Mouse (Mus musculus) spleen, adult 18-20 months (tissue): ENCODE measurements around the gene Rhof.

ENCODE experiments used
- DNase-seq, 2 experiments: peaks; one replicate each; pipeline ENCODE4 v3.0.0; 2022; ENCODE audit warnings: mixed read lengths in 2 of 2

The Rhof gene

DNA sequence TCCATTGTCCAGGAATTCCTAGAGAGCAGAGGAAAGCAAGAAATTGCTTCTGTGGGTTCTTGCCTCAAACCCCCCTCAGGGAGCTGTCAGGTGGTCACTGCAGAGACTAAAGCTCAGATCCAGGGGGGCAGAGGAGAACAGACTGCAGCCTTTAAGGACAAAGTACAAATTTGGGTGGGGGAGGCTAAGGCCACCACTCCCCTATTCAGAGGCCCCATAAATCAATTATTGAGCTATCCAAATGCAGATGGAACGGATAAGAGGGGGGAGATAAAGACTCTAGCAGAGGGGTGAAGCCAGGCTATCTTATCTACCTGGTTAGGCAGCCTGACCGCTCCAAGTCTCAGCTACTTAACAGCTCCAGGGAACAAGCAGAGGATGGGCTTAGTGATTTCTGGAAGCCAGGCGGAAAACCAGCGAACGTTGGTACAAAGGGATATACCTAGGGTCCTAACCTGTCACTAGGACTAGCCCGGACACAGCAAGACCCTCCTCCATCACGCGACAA is 2.4 kb upstream of the Rhof start:
- DNase-seq = no peak

GRCm38 (mm10) chr5:123134186-123134874 is 1.8 kb upstream of the Rhof start:
- peak in 1 of 2 experiments; percentile 10 for DNase-seq

DNA sequence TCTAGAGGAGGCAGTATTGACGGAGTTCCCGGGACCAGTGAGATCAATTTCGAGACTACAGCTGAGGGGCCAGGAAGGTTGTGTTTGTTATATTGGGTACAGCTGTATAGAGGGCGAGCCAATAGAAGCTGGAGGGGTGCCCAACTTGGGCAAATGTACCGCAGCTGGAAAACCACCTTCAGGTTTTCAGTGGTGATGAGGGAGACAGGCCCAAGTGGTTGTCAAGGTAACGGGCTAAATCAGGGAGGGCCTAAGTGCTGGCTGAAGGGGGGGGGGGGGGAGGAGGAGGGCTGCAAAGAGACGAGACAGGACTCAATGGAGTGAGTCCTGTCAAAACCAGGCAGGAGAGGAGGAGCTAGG is 1.3 kb upstream of the Rhof start:
- no peak for DNase-seq

- DNase-seq = peak; percentile 77 to 90
Observed at GRCm38 (mm10) chr5:123133083-123133783, 741 bp upstream of the Rhof start.

- DNase-seq = peak in 1 of 2 experiments; percentile 12
Observed at GRCm38 (mm10) chr5:123130814-123131148, 1.7 kb downstream of the Rhof start.

- DNase-seq = peak in 1 of 2 experiments; percentile 3
Observed at GRCm38 (mm10) chr5:123130030-123130813, 2.3 kb downstream of the Rhof start.

DNA sequence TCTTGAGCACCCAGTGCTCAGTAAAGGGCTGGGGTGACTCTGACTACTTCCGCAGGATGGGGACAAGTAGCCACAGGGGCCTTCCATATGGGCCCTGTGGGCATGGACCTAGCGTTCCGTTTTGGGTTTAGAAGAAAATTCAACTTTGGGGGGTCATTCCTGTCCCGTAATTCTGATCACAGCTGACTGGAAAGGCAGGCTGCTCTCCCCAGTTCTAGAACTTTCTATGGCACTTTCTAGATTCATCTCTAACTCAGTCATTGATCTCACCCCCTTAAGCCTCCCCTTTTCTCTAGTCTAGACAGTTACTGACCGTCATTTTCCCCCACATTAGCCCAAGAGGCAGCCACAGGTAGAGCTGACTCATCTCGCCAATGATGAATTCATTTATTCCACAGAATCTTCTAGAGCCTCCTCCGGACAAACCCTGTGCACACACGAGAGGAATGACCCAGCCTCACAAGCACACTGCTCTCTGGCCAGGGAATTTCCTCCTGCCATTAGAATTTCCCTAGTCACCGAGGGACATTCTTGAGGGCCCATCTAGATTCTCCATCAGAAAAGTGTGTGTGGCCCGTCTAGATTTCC is 3.2 kb downstream of the Rhof start:
- no peak for DNase-seq

DNA sequence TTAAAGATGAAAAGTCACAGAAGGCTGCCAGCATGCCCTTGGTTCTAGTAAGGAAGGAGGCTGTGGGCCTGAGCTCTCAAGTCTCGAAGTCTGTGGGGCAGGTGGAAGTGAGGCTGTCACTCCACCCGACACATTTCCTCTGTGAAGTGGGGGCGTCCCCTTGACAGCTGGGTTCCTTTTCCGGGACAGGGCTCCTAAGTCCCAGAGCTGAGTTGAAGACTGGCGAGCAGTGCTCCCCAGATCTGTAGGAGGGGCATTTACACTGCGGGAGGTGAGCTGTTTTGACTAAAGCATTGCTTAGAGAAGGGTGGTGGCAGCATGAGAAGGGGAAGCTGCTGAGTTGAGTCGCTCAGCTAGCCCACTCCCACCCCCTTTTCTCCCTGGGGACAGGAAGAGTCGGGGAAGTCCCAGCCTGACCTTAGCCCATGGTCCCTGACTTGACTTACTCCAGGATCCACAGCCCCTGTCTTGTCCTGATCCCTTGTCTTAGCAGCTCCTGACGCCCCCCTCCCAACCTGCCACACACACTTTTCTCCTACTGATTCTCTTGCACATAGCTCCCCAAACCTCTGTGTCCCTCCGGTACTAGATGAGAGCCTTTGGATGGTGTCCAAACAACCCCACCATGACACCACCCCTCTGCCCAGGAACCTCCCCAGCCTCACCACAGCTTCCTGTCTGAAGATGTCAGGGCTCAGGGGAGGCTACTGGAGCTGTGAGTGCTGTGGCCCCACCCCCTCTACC is 3.9 kb downstream of the Rhof start:
- peak; percentile 80 to 85 for DNase-seq

DNA sequence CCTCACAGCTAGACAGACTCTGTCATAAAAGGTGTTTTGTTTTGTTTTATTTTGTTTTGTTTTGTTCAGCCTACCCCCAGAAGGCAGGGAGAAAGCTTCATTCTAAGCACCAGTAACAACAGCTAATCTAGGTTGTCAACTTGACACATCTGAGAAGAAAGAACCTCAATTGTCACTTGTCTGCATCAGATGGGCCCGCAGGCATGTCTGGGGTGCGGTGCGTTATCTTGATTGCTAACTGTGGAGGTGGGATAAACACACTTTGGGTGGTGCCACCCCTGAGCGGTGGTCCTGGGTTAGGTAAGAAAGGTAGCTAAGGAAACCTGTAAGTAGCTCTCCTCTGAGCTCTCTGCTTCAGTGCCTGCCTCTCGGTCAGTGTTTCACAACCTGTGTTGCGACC is 5.5 kb downstream of the Rhof start:
- DNase-seq = peak in 1 of 2 experiments; percentile 13

DNA sequence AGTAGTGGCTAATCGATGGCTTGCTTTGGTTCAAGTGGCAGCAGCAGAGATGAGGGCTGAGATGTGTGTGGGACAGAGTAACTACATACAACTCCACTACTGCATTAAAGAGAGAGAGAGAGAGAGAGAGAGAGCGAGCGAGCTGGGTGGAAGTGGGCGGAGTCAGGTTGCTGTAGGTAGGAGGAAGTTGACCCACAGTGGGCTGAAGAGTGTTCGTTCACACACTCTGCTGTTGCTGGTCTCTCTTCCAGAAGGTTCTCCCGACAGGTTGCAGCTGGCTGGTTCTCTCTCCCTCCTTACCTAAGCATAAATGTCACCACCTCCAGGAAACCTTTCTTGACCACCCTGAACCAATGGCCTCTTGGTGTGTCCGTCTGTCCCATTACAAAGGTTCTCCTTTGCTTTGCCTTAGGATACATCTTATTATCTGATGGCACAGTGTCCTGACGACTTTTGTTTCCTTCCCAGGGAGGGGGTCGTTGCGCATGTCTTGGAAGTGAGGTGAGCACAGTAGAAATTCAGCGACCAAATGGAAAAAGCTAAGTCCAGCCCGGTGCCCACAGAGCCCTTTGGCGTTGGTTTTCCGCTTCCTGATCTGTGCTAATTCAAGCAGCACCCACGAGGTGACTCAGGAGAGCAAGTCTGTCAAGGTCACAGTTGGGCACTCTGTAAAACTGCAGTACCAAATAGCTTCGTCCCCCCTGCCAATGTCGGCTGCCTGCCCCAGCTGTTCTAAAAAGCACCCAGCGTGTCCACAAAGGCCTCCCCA is 6.7 kb downstream of the Rhof start:
- DNase-seq = peak; percentile 67 to 72

DNA sequence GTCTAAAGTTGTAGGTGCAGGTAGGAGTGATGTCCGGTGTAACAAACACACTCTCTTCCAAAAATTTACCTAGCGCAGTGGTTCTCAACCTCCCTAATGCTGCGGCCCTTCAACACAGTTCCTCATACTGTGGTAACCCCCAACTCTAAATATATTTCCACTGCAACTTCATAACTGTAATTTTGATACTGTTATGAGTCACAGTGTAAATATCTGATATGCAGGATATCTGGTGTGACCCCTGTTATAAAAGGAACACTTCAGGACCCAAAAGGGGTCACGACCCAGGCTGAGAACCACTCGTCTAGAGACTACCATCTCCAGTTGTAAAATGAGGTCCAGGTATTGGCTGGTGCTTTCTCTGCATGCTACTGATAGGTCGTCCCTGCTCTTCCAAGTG is 7.4 kb downstream of the Rhof start:
- no peak for DNase-seq

GRCm38 (mm10) chr5:123122181-123122580 is 10.3 kb downstream of the Rhof start:
- DNase-seq = no peak

DNA sequence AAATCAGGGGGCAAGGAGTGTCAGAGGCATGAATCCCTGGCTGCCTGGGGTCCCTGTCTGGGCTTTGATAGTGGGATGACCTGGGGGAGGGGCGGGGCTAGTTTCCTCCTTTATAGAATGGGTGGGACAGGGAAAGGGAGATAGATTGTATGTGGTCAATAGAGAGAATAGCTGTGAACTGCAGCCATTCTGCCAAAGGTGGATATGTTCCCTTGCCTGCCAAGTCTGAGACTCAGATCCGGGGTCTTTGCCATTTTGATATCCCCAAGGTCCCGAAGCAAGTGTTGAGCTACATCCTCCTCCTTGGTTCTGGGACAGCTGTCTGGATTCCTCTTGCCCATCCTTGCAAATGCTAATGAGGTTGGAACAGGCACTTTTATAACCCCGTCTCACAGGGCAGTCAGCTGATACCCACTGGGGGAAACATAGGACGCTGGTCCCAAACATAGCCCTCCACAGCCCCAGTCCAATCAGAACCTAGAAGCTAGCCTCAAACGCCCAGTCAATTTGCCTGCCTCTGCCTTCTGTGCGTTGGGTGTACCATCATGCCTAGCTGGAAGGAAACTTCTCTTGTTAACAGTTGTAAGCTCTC is 11.8 kb downstream of the Rhof start:
- no peak for DNase-seq

GRCm38 (mm10) chr5:123118826-123119225 is 13.7 kb downstream of the Rhof start:
- no peak for DNase-seq

GRCm38 (mm10) chr5:123117773-123118172 is 14.7 kb downstream of the Rhof start:
- no peak for DNase-seq

DNA sequence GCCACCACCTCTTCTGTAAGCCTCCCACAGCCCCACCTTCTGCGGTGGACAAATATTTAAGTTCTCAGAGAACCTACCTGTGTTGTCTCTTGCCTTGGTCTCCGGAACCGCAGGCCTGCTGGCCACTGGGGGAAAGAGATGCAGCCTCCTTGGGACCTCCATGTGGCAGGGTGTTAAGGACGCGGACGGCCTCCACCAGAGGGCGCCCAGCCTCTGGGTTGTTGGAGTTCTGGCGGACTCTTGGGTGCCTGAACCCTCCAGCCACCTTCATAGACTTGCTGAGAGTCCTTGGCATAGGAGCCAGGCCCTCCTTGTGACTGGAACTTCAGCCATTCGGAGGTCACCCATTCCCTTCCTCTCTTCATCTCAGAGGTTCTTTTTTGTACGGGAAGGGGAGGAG is 15.2 kb downstream of the Rhof start:
- peak; percentile 70 to 89 for DNase-seq

DNA sequence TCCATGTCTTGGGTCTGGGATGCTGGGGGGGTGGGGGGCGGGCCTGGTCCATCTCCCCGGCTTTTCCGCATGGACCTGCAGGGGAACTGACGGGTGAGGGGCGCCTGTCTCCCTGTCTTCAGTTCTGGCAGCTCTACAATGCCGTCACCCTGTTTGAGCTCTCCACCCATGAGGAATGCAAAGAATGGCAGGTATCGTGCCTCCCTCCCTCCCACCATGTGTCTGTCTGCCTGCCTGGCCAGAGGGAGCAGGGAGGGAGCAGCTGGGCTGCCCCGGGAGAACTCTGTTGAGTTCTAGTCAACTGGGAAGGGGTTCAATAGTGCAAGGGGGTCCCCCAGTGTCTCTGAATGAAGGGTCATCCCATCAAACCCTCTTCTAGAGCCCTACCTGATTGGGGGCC is 16.4 kb downstream of the Rhof start:
- no peak for DNase-seq

DNA sequence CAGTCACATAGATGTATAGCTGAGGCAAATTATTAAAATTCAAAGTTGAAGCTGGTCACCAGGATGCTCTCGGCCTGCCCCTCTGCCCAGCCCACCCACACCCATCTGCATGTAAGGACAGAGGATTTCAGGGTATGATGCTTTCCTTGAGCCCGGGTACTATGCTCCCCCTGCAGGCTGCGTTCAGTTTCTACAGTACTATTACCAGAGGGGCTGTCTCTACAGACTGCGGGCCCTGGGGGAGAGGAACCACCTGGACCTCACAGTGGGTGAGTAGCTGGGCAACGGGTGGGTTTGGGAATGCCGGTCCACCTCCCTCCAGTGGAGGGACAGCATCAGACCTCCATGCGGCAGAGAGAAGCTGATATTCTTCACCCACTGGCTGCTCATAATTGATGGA is 17.6 kb downstream of the Rhof start:
- no peak for DNase-seq

GRCm38 (mm10) chr5:123114109-123114508 is 18.4 kb downstream of the Rhof start:
- DNase-seq = no peak

DNA sequence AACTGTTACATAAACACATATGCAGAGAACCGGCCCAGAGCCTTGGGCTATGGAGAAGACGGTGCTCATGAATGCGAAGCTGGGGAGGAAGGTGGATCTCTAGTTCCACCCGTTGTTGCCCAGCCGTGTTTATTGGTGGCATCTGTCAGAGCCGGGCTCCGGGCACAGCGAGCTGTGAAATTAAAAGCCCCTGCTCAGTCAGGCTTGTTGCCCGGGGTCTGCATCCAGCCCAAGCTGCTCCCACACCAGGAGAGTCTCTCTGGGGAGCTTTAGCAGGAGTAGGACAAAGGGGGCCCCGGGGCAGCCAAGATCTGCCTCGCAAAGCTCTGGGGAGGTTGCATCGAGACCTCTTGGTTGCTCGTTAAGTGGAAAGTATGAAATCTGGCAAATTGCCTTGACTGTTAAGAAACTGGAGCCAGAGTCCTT is 22.2 kb downstream of the Rhof start:
- no peak for DNase-seq
